Mouse (Mus musculus): ENCODE results near the gene Map3k3. TPM values are rescaled to one million over a fixed set of nuclear protein-coding genes. Genes with fewer than 3 reads are reported as not detected.
"Not testable (repeated sequence)": the region's sequence is repeated elsewhere in the genome, so short reads cannot be mapped to it uniquely, and the experiment has no call there.

Gene Map3k3
- polyA plus RNA-seq, 2 experiments = 3.8 to 5.5 TPM

- TF ChIP-seq EP300 (IDR thresholded peaks at IDR 0.05; ENCODE audit: low read depth) = no peak
- no peak for TF ChIP-seq CTCF (IDR thresholded peaks at IDR 0.05; ENCODE audit: low read depth)
- DNase-seq (ENCODE audit: low read depth in 3 of 3, low spot score in 3 of 3) = no peak
- H3K27me3 ChIP-seq (ENCODE audit: control insufficient read depth, insufficient read depth, low read length) = no peaks in the 10 kb centered on the region
- ATAC-seq (ENCODE audit: insufficient read depth) = no peak
- 38% methylated on average over 1 of the region's 1 CpGs for WGBS (ENCODE audit: insufficient replicate concordance)
- no peak overlapping the region for H3K27ac ChIP-seq
- no peak overlapping the region for H3K9ac ChIP-seq (replicated peaks)
- H3K9me3 ChIP-seq (ENCODE audit: control insufficient read depth, low read length) = no peaks in the 10 kb centered on the region
- H3K4me3 ChIP-seq (ENCODE audit: insufficient read depth in 1 of 2, low read depth in 2 of 2, low read length in 2 of 2) = no peak overlapping the region
- H3K36me3 ChIP-seq (replicated peaks; ENCODE audit: control insufficient read depth, insufficient read depth, low read depth) = no peaks in the 10 kb centered on the region; the same call in 1 of the 2 replicates
- H3K4me1 ChIP-seq (replicated peaks; ENCODE audit: control insufficient read depth in 2 of 2, insufficient read depth in 2 of 2, low read length in 1 of 2) = peaks cover 0 to 16% of the 10 kb centered on the region in 2 experiments; a peak in 2 of 4 replicates
- no peak overlapping the region for H3K4me2 ChIP-seq (ENCODE audit: low read depth)
Observed at GRCm38 (mm10) chr11:106125827-106126226, 41.4 kb downstream of the Map3k3 start.

- H3K9me3 ChIP-seq (ENCODE audit: control insufficient read depth, low read length); H3K27ac ChIP-seq; H3K27me3 ChIP-seq (ENCODE audit: control insufficient read depth, insufficient read depth, low read length); H3K9ac ChIP-seq (replicated peaks); H3K4me2 ChIP-seq (ENCODE audit: low read depth); ATAC-seq (ENCODE audit: insufficient read depth); DNase-seq (ENCODE audit: low read depth in 3 of 3, low spot score in 3 of 3); H3K36me3 ChIP-seq (replicated peaks; ENCODE audit: control insufficient read depth, insufficient read depth, low read depth); H3K4me3 ChIP-seq (ENCODE audit: insufficient read depth in 1 of 2, low read depth in 2 of 2, low read length in 2 of 2): not testable (repeated sequence)
- H3K4me1 ChIP-seq (replicated peaks; ENCODE audit: control insufficient read depth in 2 of 2, insufficient read depth in 2 of 2, low read length in 1 of 2) = peaks cover 0 to 16% of the 10 kb centered on the region in 2 experiments; a peak in 2 of 4 replicates
- 89% methylated on average over 4 of the region's 6 CpGs for WGBS (ENCODE audit: insufficient replicate concordance)
Observed at GRCm38 (mm10) chr11:106126727-106127373, 42.4 kb downstream of the Map3k3 start.

GRCm38 (mm10) chr11:106129477-106129876 is 45.1 kb downstream of the Map3k3 start:
- Histone ChIP-seq H3K4me2 (ENCODE audit: low read depth) (no peak overlapping the region), H3K9ac (replicated peaks) (no peak overlapping the region), H3K9me3 (ENCODE audit: control insufficient read depth, low read length) (no peaks in the 10 kb centered on the region), H3K27ac (no peak overlapping the region), H3K4me3 (ENCODE audit: insufficient read depth in 1 of 2, low read depth in 2 of 2, low read length in 2 of 2) (no peak overlapping the region), H3K27me3 (ENCODE audit: control insufficient read depth, insufficient read depth, low read length) (no peaks in the 10 kb centered on the region), H3K4me1 (replicated peaks; ENCODE audit: control insufficient read depth in 2 of 2, insufficient read depth in 2 of 2, low read length in 1 of 2) (peaks cover 0 to 7% of the 10 kb centered on the region in 2 experiments; a peak in 2 of 4 replicates), H3K36me3 (replicated peaks; ENCODE audit: control insufficient read depth, insufficient read depth, low read depth) (no peaks in the 10 kb centered on the region; the same call in 1 of the 2 replicates)
- TF ChIP-seq CTCF (IDR thresholded peaks at IDR 0.05; ENCODE audit: low read depth) (no peak), EP300 (IDR thresholded peaks at IDR 0.05; ENCODE audit: low read depth) (peak; percentile 37)
- WGBS (ENCODE audit: insufficient replicate concordance) = 8% methylated on average over 1 of the region's 1 CpGs
- peak in 1 of 3 experiments; percentile 12 for DNase-seq (ENCODE audit: low read depth in 3 of 3, low spot score in 3 of 3)
- ATAC-seq (ENCODE audit: insufficient read depth) = peak; percentile 68; the same call in 1 of the 2 replicates

- no peak for DNase-seq (ENCODE audit: low read depth in 3 of 3, low spot score in 3 of 3)
- H3K27me3 ChIP-seq (ENCODE audit: control insufficient read depth, insufficient read depth, low read length) = no peaks in the 10 kb centered on the region
- no peak overlapping the region for H3K4me2 ChIP-seq (ENCODE audit: low read depth)
- TF ChIP-seq CTCF (IDR thresholded peaks at IDR 0.05; ENCODE audit: low read depth) (no peak), EP300 (IDR thresholded peaks at IDR 0.05; ENCODE audit: low read depth) (no peak)
- H3K27ac ChIP-seq = no peak overlapping the region
- ATAC-seq (ENCODE audit: insufficient read depth) = no peak
- H3K4me1 ChIP-seq (replicated peaks; ENCODE audit: control insufficient read depth in 2 of 2, insufficient read depth in 2 of 2, low read length in 1 of 2) = peaks cover 0 to 15% of the 10 kb centered on the region in 2 experiments; a peak in 3 of 4 replicates
- H3K4me3 ChIP-seq (ENCODE audit: insufficient read depth in 1 of 2, low read depth in 2 of 2, low read length in 2 of 2) = no peak overlapping the region
- H3K36me3 ChIP-seq (replicated peaks; ENCODE audit: control insufficient read depth, insufficient read depth, low read depth) = no peaks in the 10 kb centered on the region
- 85% methylated on average over 5 of the region's 5 CpGs for WGBS (ENCODE audit: insufficient replicate concordance)
- no peak overlapping the region for H3K9ac ChIP-seq (replicated peaks)
- no peaks in the 10 kb centered on the region for H3K9me3 ChIP-seq (ENCODE audit: control insufficient read depth, low read length)
Observed at GRCm38 (mm10) chr11:106132516-106132915, 48.1 kb downstream of the Map3k3 start.

GRCm38 (mm10) chr11:106134580-106135528 is 50.4 kb downstream of the Map3k3 start:
- TF ChIP-seq EP300 (IDR thresholded peaks at IDR 0.05; ENCODE audit: low read depth) (no peak), CTCF (IDR thresholded peaks at IDR 0.05; ENCODE audit: low read depth) (no peak)
- ATAC-seq (ENCODE audit: insufficient read depth) = peak; percentile 71
- WGBS (ENCODE audit: insufficient replicate concordance) = 11% methylated on average over 8 of the region's 8 CpGs
- Histone ChIP-seq H3K4me3 (ENCODE audit: insufficient read depth in 1 of 2, low read depth in 2 of 2, low read length in 2 of 2) (no peak overlapping the region), H3K36me3 (replicated peaks; ENCODE audit: control insufficient read depth, insufficient read depth, low read depth) (no peaks in the 10 kb centered on the region), H3K27me3 (ENCODE audit: control insufficient read depth, insufficient read depth, low read length) (no peaks in the 10 kb centered on the region), H3K27ac (peak overlapping the region; percentile 65), H3K9me3 (ENCODE audit: control insufficient read depth, low read length) (no peaks in the 10 kb centered on the region), H3K4me2 (ENCODE audit: low read depth) (peak overlapping the region; percentile 38), H3K9ac (replicated peaks) (no peak overlapping the region), H3K4me1 (replicated peaks; ENCODE audit: control insufficient read depth in 2 of 2, insufficient read depth in 2 of 2, low read length in 1 of 2) (peaks cover 0 to 8% of the 10 kb centered on the region in 2 experiments; a peak in 3 of 4 replicates)
- peak in 2 of 3 experiments; percentile 36 to 37 for DNase-seq (ENCODE audit: low read depth in 3 of 3, low spot score in 3 of 3)
